Mouse (Mus musculus): ENCODE data around the gene Jmjd1c. TPM values are rescaled to one million over a fixed set of nuclear protein-coding genes. Genes with fewer than 3 reads are reported as not detected.

Gene Jmjd1c
- polyA plus RNA-seq (2016; fragmentation: Nextera tagmentation; extraction: Ambion mirVana), result 27.6 and 31.6 TPM in 2 replicates

DNA sequence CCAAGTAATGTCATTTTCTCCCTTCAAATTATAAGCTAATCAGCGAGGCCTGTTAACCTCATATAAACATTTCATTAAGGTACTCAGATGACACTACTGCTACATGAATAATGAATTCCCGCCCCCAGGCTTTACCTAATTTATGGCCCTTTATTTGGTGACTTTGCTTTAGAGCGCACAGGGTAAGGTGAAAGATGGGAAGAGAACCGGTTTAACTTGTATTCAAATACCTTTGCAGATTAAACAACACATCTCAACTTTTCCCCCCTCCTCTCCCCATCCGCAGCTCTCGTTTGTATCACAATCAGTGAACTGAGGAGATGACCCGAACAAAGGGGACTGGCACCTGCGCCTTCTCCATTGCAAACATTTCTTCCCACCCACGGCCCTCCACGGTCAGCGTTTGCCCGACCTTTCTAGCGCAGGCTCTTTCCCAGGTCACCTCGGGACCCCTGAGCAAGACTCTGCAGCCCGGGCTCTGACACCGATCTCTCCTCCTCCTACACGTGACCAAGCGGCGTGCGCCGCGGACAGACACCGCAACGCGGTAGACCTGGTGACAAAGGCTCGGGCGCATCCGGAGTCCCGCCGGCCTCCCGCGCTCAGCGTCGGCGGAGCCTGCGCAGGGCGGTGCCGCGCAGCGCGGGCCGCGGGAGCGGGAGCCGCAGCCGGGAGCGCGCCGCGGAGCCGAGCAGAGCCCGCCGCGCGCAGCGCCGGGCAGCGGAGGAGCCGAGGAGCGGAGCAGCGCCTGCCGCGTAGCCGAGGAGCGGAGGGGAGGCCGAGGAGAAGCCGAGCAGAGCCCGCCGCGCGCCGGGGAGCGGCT lies at the start of gene Jmjd1c:
Jmjd1c (plus strand) TSS at position 328 of the 823 bp plus-strand sequence.
- WGBS, result under 1% methylated on average over 73 of the region's 73 CpGs
- no peaks in the 10 kb centered on the region for H3K27me3 ChIP-seq (ENCODE audit: low read depth, poor library complexity, severe bottlenecking)
- H3K4me1 ChIP-seq, result peaks cover 43% of the 10 kb centered on the region
- DNase-seq (ENCODE audit: low spot score), result peak; percentile 86
- H3K4me3 ChIP-seq, result peak within 1 kb of the TSS; percentile 89
- peak within 1 kb of the TSS; percentile 96 for H3K27ac ChIP-seq
- H3K36me3 ChIP-seq, result peaks cover 4% of the 10 kb centered on the region; the same call in 1 of the 2 replicates
- no peaks in the 10 kb centered on the region for H3K9me3 ChIP-seq (replicated peaks)

DNA sequence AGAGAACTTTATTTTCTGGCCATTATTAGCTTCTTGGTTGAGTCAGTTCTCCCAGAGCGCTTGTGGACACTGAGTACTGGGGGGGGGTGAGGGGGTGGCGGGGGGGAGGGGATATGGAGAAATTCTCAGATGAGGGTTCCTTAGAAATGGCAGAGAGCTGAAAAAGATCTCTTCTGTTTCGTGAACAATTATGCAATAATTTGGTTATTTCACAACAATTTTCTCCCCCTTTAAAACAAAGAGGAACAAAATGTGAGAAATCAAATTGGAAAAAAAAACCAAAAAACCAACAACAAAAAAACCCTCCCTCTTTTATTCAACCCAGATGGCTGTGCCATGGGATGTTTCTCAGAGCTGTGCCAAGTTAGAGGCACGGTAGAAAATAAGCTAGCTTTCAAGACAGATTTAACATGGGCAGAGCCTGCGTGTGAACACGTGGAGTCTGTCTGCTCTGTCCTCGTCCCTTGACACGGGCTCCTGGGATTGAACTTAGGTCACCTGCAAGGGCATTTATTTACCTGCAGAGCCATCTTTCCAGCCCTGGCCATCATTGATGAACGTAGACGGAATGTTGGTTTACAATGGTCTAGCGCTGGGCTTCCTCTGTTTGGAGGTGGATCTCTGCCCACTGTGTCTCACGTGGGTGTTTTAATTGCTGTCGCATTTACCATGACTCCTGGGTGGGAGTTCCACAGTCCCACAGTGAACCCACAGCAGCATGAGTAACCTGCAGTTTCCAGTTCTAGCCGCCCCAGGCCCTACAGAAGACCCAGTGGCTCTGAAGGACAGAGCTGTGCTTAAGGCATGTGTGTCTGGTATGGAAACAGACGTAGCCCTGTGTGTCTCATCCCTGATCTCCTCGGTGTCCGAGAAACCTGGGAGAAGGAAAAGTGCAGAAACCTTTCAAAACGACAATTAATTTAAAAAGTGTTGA lies 47.9 kb upstream of the Jmjd1c start:
- DNase-seq (ENCODE audit: low spot score), result no peak
- Histone ChIP-seq H3K27me3 (ENCODE audit: low read depth, poor library complexity, severe bottlenecking) (no peaks in the 10 kb centered on the region), H3K4me3 (no peak overlapping the region), H3K9me3 (replicated peaks) (no peaks in the 10 kb centered on the region), H3K4me1 (peaks cover 66% of the 10 kb centered on the region), H3K36me3 (0 out of 2 replicates have a peak, but pooled peaks cover 6% of the 10 kb centered on the region), H3K27ac (peak overlapping the region; percentile 26)
- 85% methylated on average over 18 of the region's 18 CpGs for WGBS

GRCm38 (mm10) chr10:67048871-67049615 lies 46.9 kb upstream of the Jmjd1c start:
- H3K27me3 ChIP-seq (ENCODE audit: low read depth, poor library complexity, severe bottlenecking), result no peaks in the 10 kb centered on the region
- no peak overlapping the region for H3K4me3 ChIP-seq
- H3K27ac ChIP-seq, result peak overlapping the region; percentile 26
- no peaks in the 10 kb centered on the region for H3K9me3 ChIP-seq (replicated peaks)
- peaks cover 67% of the 10 kb centered on the region for H3K4me1 ChIP-seq
- 0 out of 2 replicates have a peak, but pooled peaks cover 4% of the 10 kb centered on the region for H3K36me3 ChIP-seq
- no peak for DNase-seq (ENCODE audit: low spot score)
- WGBS, result 94% methylated on average over 13 of the region's 13 CpGs

DNA sequence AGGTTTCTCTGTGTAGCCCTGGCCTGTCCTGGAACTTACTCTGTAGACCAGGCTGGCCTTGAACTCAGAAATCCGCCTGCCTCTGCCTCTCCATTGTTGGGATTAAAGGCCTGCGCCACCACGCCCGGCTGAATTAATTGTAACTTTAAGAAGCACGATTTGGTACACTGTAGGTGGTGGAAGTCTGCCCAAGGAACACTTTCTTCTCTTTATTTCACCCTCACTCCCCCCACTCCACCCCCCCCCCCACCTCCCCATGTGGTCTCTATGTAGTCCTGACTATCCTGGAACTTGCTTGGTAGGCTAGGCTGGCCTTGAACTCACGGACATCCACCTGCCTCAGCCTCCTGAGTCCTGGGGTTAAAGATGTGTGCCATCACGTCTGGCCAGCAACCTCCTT lies 46.3 kb upstream of the Jmjd1c start:
- Histone ChIP-seq H3K27ac (no peak overlapping the region), H3K27me3 (ENCODE audit: low read depth, poor library complexity, severe bottlenecking) (no peaks in the 10 kb centered on the region), H3K4me1 (peaks cover 61% of the 10 kb centered on the region), H3K9me3 (replicated peaks) (no peaks in the 10 kb centered on the region), H3K36me3 (0 out of 2 replicates have a peak, but pooled peaks cover 4% of the 10 kb centered on the region), H3K4me3 (no peak overlapping the region)
- DNase-seq (ENCODE audit: low spot score), result no peak
- WGBS, result 95% methylated on average over 7 of the region's 7 CpGs

- Histone ChIP-seq H3K36me3 (0 out of 2 replicates have a peak, but pooled peaks cover 4% of the 10 kb centered on the region), H3K4me3 (no peak overlapping the region), H3K4me1 (peaks cover 51% of the 10 kb centered on the region), H3K27ac (no peak overlapping the region), H3K27me3 (ENCODE audit: low read depth, poor library complexity, severe bottlenecking) (no peaks in the 10 kb centered on the region), H3K9me3 (replicated peaks) (no peaks in the 10 kb centered on the region)
- 85% methylated on average over 7 of the region's 7 CpGs for WGBS
- DNase-seq (ENCODE audit: low spot score), result no peak
Measured at GRCm38 (mm10) chr10:67050766-67051165, 45.2 kb upstream of the Jmjd1c start.

GRCm38 (mm10) chr10:67051466-67051865 lies 44.5 kb upstream of the Jmjd1c start:
- WGBS, result 74% methylated on average over 5 of the region's 5 CpGs
- H3K9me3 ChIP-seq (replicated peaks), result no peaks in the 10 kb centered on the region
- peak overlapping the region; percentile 6; the same call in 1 of the 2 replicates for H3K27ac ChIP-seq
- no peaks in the 10 kb centered on the region for H3K27me3 ChIP-seq (ENCODE audit: low read depth, poor library complexity, severe bottlenecking)
- no peak for DNase-seq (ENCODE audit: low spot score)
- H3K4me1 ChIP-seq, result peaks cover 55% of the 10 kb centered on the region
- no peak overlapping the region for H3K4me3 ChIP-seq
- 0 out of 2 replicates have a peak, but pooled peaks cover 4% of the 10 kb centered on the region for H3K36me3 ChIP-seq

- 82% methylated on average over 9 of the region's 9 CpGs for WGBS
- Histone ChIP-seq H3K36me3 (0 out of 2 replicates have a peak, but pooled peaks cover 4% of the 10 kb centered on the region), H3K27ac (no peak overlapping the region)
Measured at GRCm38 (mm10) chr10:67052429-67052828, 43.5 kb upstream of the Jmjd1c start.

DNA sequence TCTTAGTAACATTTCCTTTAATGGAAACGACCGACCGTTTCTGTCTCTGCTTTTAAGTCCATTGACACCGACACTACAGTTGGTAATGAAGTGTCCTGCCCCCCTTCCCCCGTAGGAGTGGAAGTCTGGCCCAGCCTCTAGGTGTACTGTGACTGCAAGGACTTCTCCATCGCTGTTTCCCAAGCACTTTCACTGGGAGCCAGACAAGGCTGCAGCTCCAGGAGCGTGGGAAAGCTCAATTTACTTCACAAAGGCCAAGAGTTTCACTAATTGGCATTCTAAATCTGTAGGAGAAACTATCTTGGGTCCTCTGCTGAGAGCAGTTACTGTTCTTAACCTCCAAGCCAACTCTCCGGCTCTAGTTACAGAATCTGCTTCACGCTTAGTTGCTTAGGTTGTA lies 42.5 kb upstream of the Jmjd1c start:
- H3K27ac ChIP-seq, result no peak overlapping the region
- H3K4me1 ChIP-seq, result peaks cover 45% of the 10 kb centered on the region

More at GRCm38 (mm10) chr10:67052429-67052828, 43.5 kb upstream of the Jmjd1c start:
- no peak overlapping the region for H3K4me3 ChIP-seq
- H3K4me1 ChIP-seq, result peaks cover 55% of the 10 kb centered on the region
- H3K9me3 ChIP-seq (replicated peaks), result no peaks in the 10 kb centered on the region
- DNase-seq (ENCODE audit: low spot score), result no peak
- no peaks in the 10 kb centered on the region for H3K27me3 ChIP-seq (ENCODE audit: low read depth, poor library complexity, severe bottlenecking)

GRCm38 (mm10) chr10:67055867-67056856 lies 39.8 kb upstream of the Jmjd1c start:
- 0 out of 2 replicates have a peak, but pooled peaks cover 4% of the 10 kb centered on the region for H3K36me3 ChIP-seq
- no peaks in the 10 kb centered on the region for H3K9me3 ChIP-seq (replicated peaks)
- no peak overlapping the region for H3K4me3 ChIP-seq
- H3K27me3 ChIP-seq (ENCODE audit: low read depth, poor library complexity, severe bottlenecking), result no peaks in the 10 kb centered on the region
- H3K4me1 ChIP-seq, result peaks cover 35% of the 10 kb centered on the region
- H3K27ac ChIP-seq, result peak overlapping the region; percentile 56; the same call in 1 of the 2 replicates
- no peak for DNase-seq (ENCODE audit: low spot score)
- 66% methylated on average over 17 of the region's 17 CpGs for WGBS

More for the DNA sequence above, 42.5 kb upstream of the Jmjd1c start:
- 29% methylated on average over 9 of the region's 9 CpGs for WGBS
- DNase-seq (ENCODE audit: low spot score), result no peak
- Histone ChIP-seq H3K9me3 (replicated peaks) (no peaks in the 10 kb centered on the region), H3K36me3 (0 out of 2 replicates have a peak, but pooled peaks cover 9% of the 10 kb centered on the region), H3K4me3 (no peak overlapping the region), H3K27me3 (ENCODE audit: low read depth, poor library complexity, severe bottlenecking) (no peaks in the 10 kb centered on the region)

DNA sequence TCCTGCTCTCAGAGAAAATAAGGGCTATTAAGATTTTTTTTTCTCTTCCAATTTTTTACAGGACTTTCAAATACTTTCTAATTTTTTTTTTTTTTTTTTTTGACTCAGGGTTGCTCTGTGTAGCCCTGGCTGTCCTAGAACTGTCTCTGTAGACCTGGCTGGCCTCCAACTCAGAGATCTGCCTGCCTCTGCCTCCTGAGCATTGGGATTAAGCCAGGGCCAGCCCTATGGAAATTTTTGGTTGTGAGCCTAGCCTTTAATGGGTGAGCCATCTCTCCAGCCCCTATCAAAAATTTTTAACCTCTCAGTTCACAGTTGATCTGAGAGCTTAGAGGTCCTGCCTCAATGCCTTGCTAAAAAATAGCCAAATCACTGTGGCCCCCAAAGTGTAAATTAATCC lies 38.7 kb upstream of the Jmjd1c start:
- DNase-seq (ENCODE audit: low spot score), result no peak
- H3K9me3 ChIP-seq (replicated peaks), result no peaks in the 10 kb centered on the region
- H3K4me3 ChIP-seq, result no peak overlapping the region
- no peak overlapping the region for H3K27ac ChIP-seq
- peaks cover 36% of the 10 kb centered on the region for H3K4me1 ChIP-seq
- H3K36me3 ChIP-seq, result 0 out of 2 replicates have a peak, but pooled peaks cover 4% of the 10 kb centered on the region
- no peaks in the 10 kb centered on the region for H3K27me3 ChIP-seq (ENCODE audit: low read depth, poor library complexity, severe bottlenecking)

DNA sequence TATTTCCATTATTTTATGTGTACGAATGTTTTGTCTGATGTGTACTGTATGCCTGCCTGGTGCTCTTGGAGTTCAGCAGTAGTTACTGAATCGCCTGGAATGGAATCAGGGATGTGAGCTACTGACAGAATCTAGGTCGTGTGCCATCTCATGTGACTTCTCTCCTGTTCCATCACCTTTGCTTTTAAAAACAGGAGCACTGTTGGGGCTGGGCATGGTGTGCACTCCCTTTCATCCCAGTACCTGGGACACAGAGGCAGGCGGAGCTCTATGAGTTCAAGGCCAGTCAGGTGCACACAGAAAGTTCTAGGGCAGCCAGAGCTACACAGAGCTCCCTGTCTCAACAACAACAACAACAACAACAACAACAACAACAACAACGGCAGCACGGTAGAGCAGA lies 38.2 kb upstream of the Jmjd1c start:
- Histone ChIP-seq H3K27ac (no peak overlapping the region), H3K4me1 (peaks cover 32% of the 10 kb centered on the region)

More for the DNA sequence above, 38.2 kb upstream of the Jmjd1c start:
- Histone ChIP-seq H3K9me3 (replicated peaks) (no peaks in the 10 kb centered on the region), H3K36me3 (0 out of 2 replicates have a peak, but pooled peaks cover 4% of the 10 kb centered on the region), H3K27me3 (ENCODE audit: low read depth, poor library complexity, severe bottlenecking) (no peaks in the 10 kb centered on the region), H3K4me3 (no peak overlapping the region)
- WGBS, result 92% methylated on average over 6 of the region's 6 CpGs
- DNase-seq (ENCODE audit: low spot score), result no peak

Measured in limb, embryonic 10.5 days (tissue).